9 mouse cellular contexts compared by ENCODE assay signal in genomic region chr8:109464451-109464891, GRCm38 (mm10). TPM values are rescaled to one million over a fixed set of nuclear protein-coding genes. Genes with fewer than 3 reads are reported as not detected.
DNase-seq lines count a peak whose midpoint lies in the region; ATAC-seq lines count a peak whose summit lies in the region.
"Had no signal": no experiment of that assay in that cellular context is flagged by ENCODE, and none has a peak within 500 bp of the region (broad histone marks: within the 10 kb centered on the region; RNA-seq: fewer than 3 reads in every experiment).

No protein-coding gene starts in this region.

- H3K4me2 ChIP-seq in midbrain, embryonic 11.5 days = peak overlapping the region; percentile 6; the same call in 1 of the 2 replicates

- 45% methylated on average over 15 of the region's 15 CpGs for WGBS in midbrain, embryonic 11.5 days

- H3K9me3 ChIP-seq in midbrain, embryonic 11.5 days (ENCODE audit: control insufficient read depth, low read length) = no peaks in the 10 kb centered on the region

- no peaks in the 10 kb centered on the region for H3K27me3 ChIP-seq in midbrain, embryonic 11.5 days (ENCODE audit: control insufficient read depth, insufficient read depth, low read length)

- peak; percentile 73 for ATAC-seq in midbrain, embryonic 11.5 days (ENCODE audit: low FRiP score)

- H3K4me3 ChIP-seq in midbrain, embryonic 11.5 days (ENCODE audit: low read depth, low read length) = no peak overlapping the region
- H3K4me3 ChIP-seq: erythroblast, embryonic 14.5 days had no signal

- peaks cover 25% of the 10 kb centered on the region; the same call in 1 of the 2 replicates for H3K4me1 ChIP-seq in midbrain, embryonic 11.5 days (ENCODE audit: control insufficient read depth, insufficient read depth, low read length)

- peak; percentile 19 to 33 for DNase-seq in cerebellum, adult 18-20 months
- DNase-seq in cerebellum, adult 11-12 months = no peak
- DNase-seq in cerebellum, adult 9-11 months = peak; percentile 24
- peak; percentile 51 to 75 for DNase-seq in frontal cortex, postnatal 36 days (ENCODE audit: low spot score in 2 of 2)
- DNase-seq in layer of hippocampus, postnatal 10 days (ENCODE audit: low spot score in 2 of 2) = peak; percentile 51 to 63
- peak; percentile 92 for DNase-seq in midbrain, embryonic 11.5 days (ENCODE audit: low spot score, missing footprints)
- DNase-seq in telencephalon, adult 2 months (ENCODE audit: low read depth, low spot score) = peak; percentile 94
- no peak for DNase-seq in adipocyte (ENCODE audit: low spot score)

- peak overlapping the region; percentile 9; the same call in 1 of the 2 replicates for H3K9ac ChIP-seq in midbrain, embryonic 11.5 days (ENCODE audit: low read length)

- H3K27ac ChIP-seq in midbrain, embryonic 11.5 days (ENCODE audit: low read depth, low read length) = peak overlapping the region; percentile 74

- H3K36me3 ChIP-seq in midbrain, embryonic 11.5 days (ENCODE audit: control insufficient read depth, insufficient read depth, low read length) = no peaks in the 10 kb centered on the region

RNA-seq across cellular contexts. Expression of gene Pmfbp1, which starts 29.4 kb away (rescaled TPM):
- under 1 TPM; 0.22 to 0.41 TPM for total RNA-seq in layer of hippocampus, postnatal 10 days (2021)
- polyA plus RNA-seq in midbrain, embryonic 11.5 days (2014; fragmentation: Nextera tagmentation; extraction: Ambion mirVana) = 3.1 TPM in 2 replicates
- polyA plus RNA-seq: erythroblast, embryonic 14.5 days had no signal

Comparison
In these comparisons a context has a peak if more than half of its experiments do, and no peak if none do; other contexts are left out.
1. DNase-seq: peak in cerebellum, adult 18-20 months (2 of 2), cerebellum, adult 9-11 months (single experiment), frontal cortex, postnatal 36 days (2 of 2), layer of hippocampus, postnatal 10 days (2 of 2), midbrain, embryonic 11.5 days (single experiment) and telencephalon, adult 2 months (single experiment); none in cerebellum, adult 11-12 months (single experiment) and adipocyte (single experiment).